ENCODE assay signal across 27 mouse cellular contexts in genomic region chr13:29533586-29533985, GRCm38 (mm10).
"Had no signal": no experiment of that assay in that cellular context is flagged by ENCODE, and none has a peak within 500 bp of the region (broad histone marks: within the 10 kb centered on the region; RNA-seq: fewer than 3 reads in every experiment).

No protein-coding gene starts in this region.

- DNase-seq: cerebellum, adult 2 months; cerebellum, adult 8-10 months; cerebellum, adult 9-10 months; cerebellum, adult 9-11 months; cerebellum, postnatal 10 days; cerebellum, postnatal 14 days; cerebellum, postnatal 25 days; cerebellum, postnatal 36 days; embryo, embryonic 11 days; forebrain, postnatal 0 days; gastrocnemius, adult 2 months; gastrocnemius, postnatal 10 days; gastrocnemius, postnatal 14 days; gastrocnemius, postnatal 25 days; gastrocnemius, postnatal 36 days; heart, adult 2 months had no signal

- H3K27ac ChIP-seq: embryonic facial prominence, embryonic 10.5 days; embryonic facial prominence, embryonic 12.5 days; embryonic facial prominence, embryonic 13.5 days; embryonic facial prominence, embryonic 15.5 days; forebrain, embryonic 10.5 days; forebrain, embryonic 12.5 days; forebrain, embryonic 13.5 days; forebrain, embryonic 15.5 days; gastrocnemius, adult 2 months; heart, adult 2 months had no signal

- H3K4me2 ChIP-seq: embryonic facial prominence, embryonic 12.5 days; embryonic facial prominence, embryonic 13.5 days; embryonic facial prominence, embryonic 15.5 days; forebrain, embryonic 12.5 days; forebrain, embryonic 13.5 days; forebrain, embryonic 15.5 days had no signal

- H3K36me3 ChIP-seq: embryonic facial prominence, embryonic 10.5 days; embryonic facial prominence, embryonic 12.5 days; embryonic facial prominence, embryonic 13.5 days; embryonic facial prominence, embryonic 15.5 days; forebrain, embryonic 10.5 days; forebrain, embryonic 12.5 days; forebrain, embryonic 15.5 days had no signal

- ATAC-seq: forebrain, embryonic 13.5 days; forebrain, embryonic 14.5 days; forebrain, embryonic 15.5 days; forebrain, embryonic 16.5 days; forebrain, postnatal 0 days had no signal

- H3K9ac ChIP-seq: embryonic facial prominence, embryonic 12.5 days; embryonic facial prominence, embryonic 13.5 days; embryonic facial prominence, embryonic 15.5 days; forebrain, embryonic 12.5 days; forebrain, embryonic 13.5 days; forebrain, embryonic 15.5 days; forebrain, postnatal 0 days had no signal

- H3K4me1 ChIP-seq: embryonic facial prominence, embryonic 10.5 days; embryonic facial prominence, embryonic 12.5 days had no signal

- H3K27me3 ChIP-seq: embryonic facial prominence, embryonic 12.5 days; embryonic facial prominence, embryonic 13.5 days; embryonic facial prominence, embryonic 15.5 days; forebrain, embryonic 12.5 days; forebrain, embryonic 13.5 days; forebrain, embryonic 15.5 days had no signal

- H3K9me3 ChIP-seq: embryonic facial prominence, embryonic 10.5 days; embryonic facial prominence, embryonic 12.5 days; embryonic facial prominence, embryonic 13.5 days; embryonic facial prominence, embryonic 15.5 days; forebrain, embryonic 10.5 days; forebrain, embryonic 12.5 days; forebrain, embryonic 13.5 days; forebrain, embryonic 15.5 days had no signal

- H3K4me3 ChIP-seq: embryonic facial prominence, embryonic 10.5 days; embryonic facial prominence, embryonic 12.5 days; embryonic facial prominence, embryonic 13.5 days; embryonic facial prominence, embryonic 15.5 days; erythroblast, embryonic 14.5 days; forebrain, embryonic 10.5 days; forebrain, embryonic 12.5 days; forebrain, embryonic 13.5 days; forebrain, embryonic 15.5 days; gastrocnemius, adult 2 months; heart, adult 2 months had no signal
